Mouse (Mus musculus) limb, embryonic 10.5 days (tissue): ENCODE measurements around the gene Derl3. TPM values are rescaled to one million over a fixed set of nuclear protein-coding genes. Genes with fewer than 3 reads are reported as not detected.

Source experiments
- DNase-seq: peaks from one replicate; pipeline ENCODE4 v3.0.0-alpha.2; 2017; ENCODE audit warnings: low spot score
- H3K27ac ChIP-seq: fragments of 300-500 bp; sonication (generic); 2 replicates; pipeline ENCODE4 v1.5.1; 2016; ENCODE audit warnings: mild to moderate bottlenecking
- H3K27me3 ChIP-seq: fragments of 300-500 bp; sonication (generic); 2 replicates; pipeline ENCODE4 v1.6.1; 2016; ENCODE audit warnings: low read depth, mild to moderate bottlenecking; ENCODE audit not compliant: poor library complexity, severe bottlenecking
- H3K36me3 ChIP-seq: fragments of 300-500 bp; sonication (generic); 2 replicates; pipeline ENCODE4 v1.6.1; 2016; ENCODE audit warnings: mild to moderate bottlenecking, moderate library complexity
- H3K4me1 ChIP-seq: fragments of 300-500 bp; sonication (generic); 2 replicates; pipeline ENCODE4 v1.6.1; 2016
- H3K4me3 ChIP-seq: fragments of 300-500 bp; sonication (generic); 2 replicates; pipeline ENCODE4 v1.5.1; 2016; ENCODE audit warnings: mild to moderate bottlenecking, moderate library complexity
- H3K9me3 ChIP-seq: fragments of 300-500 bp; sonication (generic); replicated peaks from 2 replicates; pipeline ENCODE4 v1.6.1; 2016; ENCODE audit warnings: mild to moderate bottlenecking
- WGBS: fragments of 180-500 bp; shearing (Covaris S2); methylation state at CpG from one replicate; pipeline ENCODE4 v1.1.7; 2016; 5-methylcytosine and 5-hydroxymethylcytosine counted together
- polyA plus RNA-seq: library from polyadenylated mRNA; unstranded; fragments of >200 nt; fragmentation: Nextera tagmentation; extraction: Ambion mirVana; gene quantifications from 2 replicates; pipeline ENCODE4 v1.2.1, GENCODE M21; 2016

Derl3 gene
- polyA plus RNA-seq, 1 experiment from 2014 or later, result 3.8 TPM

- DNase-seq, result no peak
- Histone ChIP-seq H3K9me3 (no peaks in the 10 kb centered on the region), H3K4me3 (peak overlapping the region; percentile 77), H3K27me3 (peaks cover 73% of the 10 kb centered on the region), H3K4me1 (peaks cover 49% of the 10 kb centered on the region), H3K36me3 (peaks cover 20% of the 10 kb centered on the region), H3K27ac (no peak overlapping the region)
- 16% methylated on average over 7 of the region's 7 CpGs for WGBS
Measured at GRCm38 (mm10) chr10:75931311-75931710, 38.1 kb downstream of the Derl3 start.

- Histone ChIP-seq H3K27ac (peak overlapping the region; percentile 94), H3K27me3 (peaks cover 81% of the 10 kb centered on the region), H3K9me3 (no peaks in the 10 kb centered on the region), H3K4me3 (peak overlapping the region; percentile 77), H3K4me1 (peaks cover 49% of the 10 kb centered on the region), H3K36me3 (peaks cover 12% of the 10 kb centered on the region)
- 2% methylated on average over 27 of the region's 44 CpGs for WGBS
- DNase-seq, result peak; percentile 88
Measured at GRCm38 (mm10) chr10:75932081-75932678, 39.0 kb downstream of the Derl3 start.

GRCm38 (mm10) chr10:75932891-75933290, 39.7 kb downstream of the Derl3 start, which contains the start of gene Chchd10:
Gene Chchd10, plus strand, starts transcription at chr10:75933130.
- peaks cover 87% of the 10 kb centered on the region for H3K27me3 ChIP-seq
- 23% methylated on average over 6 of the region's 6 CpGs for WGBS

GRCm38 (mm10) chr10:75934991-75935390, 41.8 kb downstream of the Derl3 start:
- Histone ChIP-seq H3K4me1 (peaks cover 43% of the 10 kb centered on the region), H3K4me3 (peak overlapping the region; percentile 62; the same call in 1 of the 2 replicates), H3K9me3 (no peaks in the 10 kb centered on the region), H3K27ac (no peak overlapping the region), H3K27me3 (peaks cover 89% of the 10 kb centered on the region), H3K36me3 (no peaks in the 10 kb centered on the region)
- DNase-seq, result no peak
- 63% methylated on average over 1 of the region's 1 CpGs for WGBS

More at GRCm38 (mm10) chr10:75932891-75933290, 39.7 kb downstream of the Derl3 start, which contains the start of gene Chchd10:
- Histone ChIP-seq H3K36me3 (peaks cover 5% of the 10 kb centered on the region), H3K9me3 (no peaks in the 10 kb centered on the region), H3K4me3 (peak within 1 kb of the TSS; percentile 77), H3K4me1 (peaks cover 49% of the 10 kb centered on the region), H3K27ac (peak within 1 kb of the TSS; percentile 94)
- no peak for DNase-seq

GRCm38 (mm10) chr10:75935680-75936541, 42.7 kb downstream of the Derl3 start, which contains the start of gene Mmp11:
Gene Mmp11, minus strand, starts transcription at chr10:75936496.
- H3K9me3 ChIP-seq, result no peaks in the 10 kb centered on the region

GRCm38 (mm10) chr10:75936909-75937667, 43.9 kb downstream of the Derl3 start:
- DNase-seq, result no peak
- H3K4me1 ChIP-seq, result peaks cover 29% of the 10 kb centered on the region
- no peak overlapping the region for H3K27ac ChIP-seq
- peaks cover 78% of the 10 kb centered on the region for H3K27me3 ChIP-seq
- WGBS, result 33% methylated on average over 18 of the region's 18 CpGs
- no peaks in the 10 kb centered on the region for H3K36me3 ChIP-seq
- H3K9me3 ChIP-seq, result no peaks in the 10 kb centered on the region
- no peak overlapping the region for H3K4me3 ChIP-seq

More at GRCm38 (mm10) chr10:75935680-75936541, 42.7 kb downstream of the Derl3 start, which contains the start of gene Mmp11:
- peaks cover 41% of the 10 kb centered on the region for H3K4me1 ChIP-seq
- WGBS, result 3% methylated on average over 51 of the region's 51 CpGs
- H3K27ac ChIP-seq, result peak within 1 kb of the TSS; percentile 10; the same call in 1 of the 2 replicates
- peak; percentile 80 for DNase-seq
- peak within 1 kb of the TSS; percentile 62 for H3K4me3 ChIP-seq
- H3K36me3 ChIP-seq, result no peaks in the 10 kb centered on the region
- peaks cover 89% of the 10 kb centered on the region for H3K27me3 ChIP-seq

- H3K27ac ChIP-seq, result no peak overlapping the region
- no peak for DNase-seq
- peaks cover 19% of the 10 kb centered on the region for H3K4me1 ChIP-seq
- no peaks in the 10 kb centered on the region for H3K36me3 ChIP-seq
- WGBS, result 58% methylated on average over 10 of the region's 10 CpGs
- H3K4me3 ChIP-seq, result no peak overlapping the region
- H3K9me3 ChIP-seq, result no peaks in the 10 kb centered on the region
- peaks cover 74% of the 10 kb centered on the region for H3K27me3 ChIP-seq
Measured at GRCm38 (mm10) chr10:75937851-75938643, 44.8 kb downstream of the Derl3 start.

- Histone ChIP-seq H3K9me3 (no peaks in the 10 kb centered on the region), H3K36me3 (no peaks in the 10 kb centered on the region), H3K27me3 (peaks cover 60% of the 10 kb centered on the region), H3K4me3 (no peak overlapping the region), H3K4me1 (peaks cover 16% of the 10 kb centered on the region), H3K27ac (no peak overlapping the region)
- no peak for DNase-seq
- 41% methylated on average over 9 of the region's 9 CpGs for WGBS
Measured at GRCm38 (mm10) chr10:75939481-75940234, 46.4 kb downstream of the Derl3 start.

GRCm38 (mm10) chr10:75940520-75940919, 47.3 kb downstream of the Derl3 start, which contains the start of gene Gm867:
Gene Gm867, minus strand, starts transcription at chr10:75940672.
- no peak within 1 kb of the TSS for H3K4me3 ChIP-seq
- WGBS, result 79% methylated on average over 5 of the region's 5 CpGs
- peaks cover 51% of the 10 kb centered on the region for H3K27me3 ChIP-seq
- H3K27ac ChIP-seq, result no peak within 1 kb of the TSS
- H3K36me3 ChIP-seq, result no peaks in the 10 kb centered on the region
- H3K4me1 ChIP-seq, result peaks cover 12% of the 10 kb centered on the region
- DNase-seq, result no peak
- H3K9me3 ChIP-seq, result no peaks in the 10 kb centered on the region

GRCm38 (mm10) chr10:75941042-75941824, 48.0 kb downstream of the Derl3 start:
- Histone ChIP-seq H3K4me3 (no peak overlapping the region), H3K27me3 (peaks cover 44% of the 10 kb centered on the region), H3K4me1 (peaks cover 5% of the 10 kb centered on the region), H3K27ac (no peak overlapping the region), H3K36me3 (no peaks in the 10 kb centered on the region), H3K9me3 (no peaks in the 10 kb centered on the region)
- 81% methylated on average over 9 of the region's 9 CpGs for WGBS
- no peak for DNase-seq
